Mouse (Mus musculus) G1E (cell line): Measurements from ENCODE around the gene Cops4. TPM values are rescaled to one million over a fixed set of nuclear protein-coding genes. Genes with fewer than 3 reads are reported as not detected.

Source experiments
- ATAC-seq: 2 replicates; pipeline ENCODE4 v1.8.0; 2016; ENCODE audit warnings: mild to moderate bottlenecking; ENCODE audit not compliant: insufficient number of reproducible peaks, poor library complexity, low FRiP score, severe bottlenecking; ENCODE audit errors: extremely low read depth
- DNase-seq: peaks from one replicate; pipeline ENCODE4 v3.0.0; 2012; ENCODE audit warnings: low spot score
- H3K27me3 ChIP-seq: 2 replicates; pipeline ENCODE4 v1.6.1; 2012; ENCODE audit warnings: mild to moderate bottlenecking, low read length, inconsistent platforms; ENCODE audit not compliant: insufficient read depth
- H3K36me3 ChIP-seq: replicated peaks from 2 replicates; pipeline ENCODE3; 2012; ENCODE audit warnings: mild to moderate bottlenecking, inconsistent platforms
- H3K4me1 ChIP-seq: 2 replicates; pipeline ENCODE4 v1.6.1; 2012; ENCODE audit warnings: low read depth, low read length, inconsistent platforms, mixed read lengths; ENCODE audit not compliant: insufficient read depth
- H3K4me3 ChIP-seq: 2 replicates; pipeline ENCODE4 v1.5.1; 2012; ENCODE audit warnings: low read depth, mild to moderate bottlenecking, inconsistent platforms, low read length, moderate library complexity, mixed read lengths
- H3K9me3 ChIP-seq: replicated peaks from 2 replicates; pipeline ENCODE4 v1.6.1; 2012; ENCODE audit warnings: inconsistent platforms
- CTCF ChIP-seq: IDR thresholded peaks from 2 replicates; pipeline ENCODE4 v1.5.1; 2012; ENCODE audit warnings: low read depth, low read length, inconsistent platforms, mixed read lengths
- GATA1 ChIP-seq: IDR thresholded peaks from 2 replicates; pipeline ENCODE4 v1.6.1; 2012; ENCODE audit warnings: borderline replicate concordance, low read length, inconsistent platforms, mixed read lengths
- GATA2 ChIP-seq: IDR thresholded peaks from 2 replicates; pipeline ENCODE4 v1.6.1; 2012; ENCODE audit warnings: low read depth, low read length, inconsistent platforms, borderline replicate concordance
- POLR2AphosphoS5 ChIP-seq: IDR thresholded peaks from 2 replicates; pipeline ENCODE4 v1.6.1; 2012; ENCODE audit warnings: low read depth, low read length, inconsistent platforms; ENCODE audit not compliant: insufficient replicate concordance
- TAL1 ChIP-seq: conservative IDR thresholded peaks from 2 replicates; pipeline ENCODE4 v1.6.1; 2012; ENCODE audit warnings: low read depth, low read length, inconsistent platforms, mixed read lengths
- polyA plus RNA-seq: library from polyadenylated mRNA; stranded (reverse); fragments of >175 nt; gene quantifications from 2 replicates; pipeline ENCODE4 v1.2.3, GENCODE M21; 2012
- total RNA-seq, 2 experiments: library from RNA; stranded (forward) in 1 of 2; stranded (reverse) in 1 of 2; fragments of 200-1000 nt in 1 of 2; fragments of >200 nt in 1 of 2; fragmentation: Nextera tagmentation in 1 of 2; gene quantifications; 2 replicates each; pipeline ENCODE4 v1.2.3; 2014 to 2017

The Cops4 gene
- total and polyA plus RNA-seq, 3 experiments: 11.9 to 120 (median 84.4) TPM

GRCm38 (mm10) chr5:100587136-100587535, 69.0 kb downstream of the Cops4 start:
- Histone ChIP-seq H3K9me3 (no peaks in the 10 kb centered on the region), H3K4me3 (no peak overlapping the region), H3K27me3 (peaks cover 14% of the 10 kb centered on the region), H3K36me3 (no peaks in the 10 kb centered on the region), H3K4me1 (peaks cover 17% of the 10 kb centered on the region)
- no peak for TF ChIP-seq GATA2
- TF ChIP-seq POLR2AphosphoS5: no peak
- TF ChIP-seq GATA1: no peak
- TF ChIP-seq CTCF: no peak
- TF ChIP-seq TAL1: no peak
- DNase-seq (no peak), ATAC-seq (no peak)

DNA sequence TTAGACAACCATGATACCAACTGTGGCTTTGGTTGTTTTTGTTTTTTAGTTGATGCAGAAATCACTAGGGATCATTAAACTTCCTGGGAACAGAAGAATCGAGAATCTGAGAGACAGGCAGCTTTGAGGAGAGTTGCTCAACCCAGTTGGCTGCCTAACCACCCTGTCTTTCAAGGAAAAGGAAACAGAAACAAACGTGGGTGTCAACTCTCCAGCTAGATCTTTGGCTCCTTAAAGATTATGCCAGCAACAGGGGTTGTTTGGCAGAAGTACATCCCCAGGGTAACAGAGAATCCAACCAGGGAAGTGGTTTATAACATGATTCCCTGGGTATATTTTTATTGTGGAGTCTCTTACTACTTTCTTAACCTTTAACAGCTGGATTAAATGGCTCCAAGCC, 69.5 kb downstream of the Cops4 start:
- H3K4me3 ChIP-seq: no peak overlapping the region
- H3K4me1 ChIP-seq: peaks cover 13% of the 10 kb centered on the region
- no peak for TF ChIP-seq CTCF
- TF ChIP-seq GATA1: no peak
- no peak for TF ChIP-seq GATA2
- TF ChIP-seq TAL1: no peak
- TF ChIP-seq POLR2AphosphoS5: no peak
- no peak for DNase-seq
- H3K9me3 ChIP-seq: no peaks in the 10 kb centered on the region
- no peak for ATAC-seq
- no peaks in the 10 kb centered on the region for H3K36me3 ChIP-seq
- H3K27me3 ChIP-seq: peaks cover 14% of the 10 kb centered on the region

- H3K9me3 ChIP-seq: peaks cover 3% of the 10 kb centered on the region; the same call in 1 of the 2 replicates
- peaks cover 13% of the 10 kb centered on the region for H3K27me3 ChIP-seq
- H3K36me3 ChIP-seq: no peaks in the 10 kb centered on the region
- TF ChIP-seq POLR2AphosphoS5 (no peak), CTCF (no peak), GATA1 (no peak)
- H3K4me1 ChIP-seq: peaks cover 2% of the 10 kb centered on the region; the same call in 1 of the 2 replicates
- no peak for ATAC-seq
- no peak for DNase-seq
- H3K4me3 ChIP-seq: no peak overlapping the region
Observed at GRCm38 (mm10) chr5:100590505-100590904, 72.4 kb downstream of the Cops4 start.

DNA sequence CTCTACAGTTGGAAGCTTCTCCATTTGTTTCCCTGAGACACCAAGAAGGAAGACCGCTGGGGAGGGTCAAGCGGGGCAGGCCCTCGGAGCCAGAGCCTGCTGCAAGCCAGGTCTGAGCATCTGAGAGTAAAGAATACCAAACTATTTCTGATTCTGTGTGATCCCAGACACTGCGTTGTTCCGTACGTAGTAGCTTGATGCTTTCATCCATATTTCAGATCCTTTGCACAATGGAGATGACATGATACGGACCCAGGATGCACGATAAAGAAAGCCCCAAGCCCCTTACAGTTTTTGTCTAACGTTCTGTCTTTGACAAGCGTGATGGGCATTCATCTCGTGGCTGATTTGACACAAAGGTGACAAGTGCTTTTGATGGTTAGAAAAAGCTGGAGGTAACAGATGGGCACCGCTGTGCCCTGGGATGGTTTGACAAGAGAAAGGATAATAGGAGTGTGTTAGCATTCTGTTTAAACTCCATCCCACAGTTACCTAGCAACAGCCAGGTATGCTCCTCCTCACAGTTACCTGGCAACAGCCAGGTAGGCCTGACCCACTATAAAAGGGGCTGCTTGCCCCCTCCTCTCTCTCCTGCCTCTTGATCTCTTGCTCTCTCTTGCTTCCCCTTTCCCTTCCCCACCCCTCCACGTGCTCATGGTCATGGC, 76.8 kb downstream of the Cops4 start:
- H3K4me3 ChIP-seq: no peak overlapping the region
- H3K27me3 ChIP-seq: peaks cover 8% of the 10 kb centered on the region; the same call in 1 of the 2 replicates
- peaks cover 6% of the 10 kb centered on the region for H3K4me1 ChIP-seq
- DNase-seq (no peak), ATAC-seq (no peak)
- TF ChIP-seq TAL1 (no peak), CTCF (no peak), GATA1 (no peak), POLR2AphosphoS5 (no peak), GATA2 (no peak)
- H3K36me3 ChIP-seq: no peaks in the 10 kb centered on the region
- H3K9me3 ChIP-seq: peaks cover 3% of the 10 kb centered on the region; the same call in 1 of the 2 replicates

DNA sequence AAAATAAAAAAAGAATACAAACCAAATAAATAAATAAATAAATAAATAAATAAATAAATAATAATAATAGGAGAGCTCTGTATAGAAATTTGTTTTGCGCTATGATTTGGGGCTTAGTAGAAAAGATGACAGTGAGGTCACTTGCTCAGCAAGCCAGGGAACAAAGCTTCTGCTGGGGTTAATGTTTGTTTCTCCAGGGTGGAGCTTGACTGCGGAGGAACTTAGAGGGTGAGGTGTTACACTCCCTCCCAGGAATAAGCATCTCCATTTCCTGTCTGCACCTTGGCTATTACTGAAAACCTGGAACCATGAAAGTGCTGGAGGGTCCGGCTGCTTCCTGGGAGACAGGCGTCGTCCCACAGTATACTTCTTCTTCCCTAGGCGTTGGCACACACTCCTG, 77.9 kb downstream of the Cops4 start:
- TF ChIP-seq CTCF (no peak), GATA2 (no peak), TAL1 (no peak), POLR2AphosphoS5 (no peak), GATA1 (no peak)
- no peak for ATAC-seq

More for the DNA sequence above, 77.9 kb downstream of the Cops4 start:
- Histone ChIP-seq H3K4me1 (peaks cover 6% of the 10 kb centered on the region), H3K4me3 (no peak overlapping the region), H3K27me3 (peaks cover 8% of the 10 kb centered on the region), H3K36me3 (no peaks in the 10 kb centered on the region), H3K9me3 (peaks cover 3% of the 10 kb centered on the region; the same call in 1 of the 2 replicates)
- no peak for DNase-seq

Other genes with a start within 250 kb of the Cops4 start
- gene Sec31a, start 102.1 kb upstream of the Cops4 start, total RNA-seq (2014; fragmentation: Nextera tagmentation): 173 and 224 TPM in 2 replicates
- gene Sec31a, start 102.1 kb upstream of the Cops4 start, total RNA-seq (2017): 69.5 and 71.0 TPM in 2 replicates
- gene Sec31a, start 102.1 kb upstream of the Cops4 start, polyA plus RNA-seq: 132 and 146 TPM in 2 replicates
- 75.2 and 76.0 TPM in 2 replicates for gene Lin54, start 17.7 kb upstream of the Cops4 start, total RNA-seq (2014; fragmentation: Nextera tagmentation)
- 79.3 and 80.4 TPM in 2 replicates for gene Lin54, start 17.7 kb upstream of the Cops4 start, total RNA-seq (2017)
- 2.2 and 2.7 TPM in 2 replicates for gene Lin54, start 17.7 kb upstream of the Cops4 start, polyA plus RNA-seq
- 3.6 and 8.9 TPM in 2 replicates for gene Plac8, start 53.9 kb downstream of the Cops4 start, total RNA-seq (2014; fragmentation: Nextera tagmentation)
- gene Plac8, start 53.9 kb downstream of the Cops4 start, total RNA-seq (2017): 2.7 and 5.9 TPM in 2 replicates
- gene Plac8, start 53.9 kb downstream of the Cops4 start, polyA plus RNA-seq: 0.36 and 0.56 TPM in 2 replicates
- gene Coq2, start 156.8 kb downstream of the Cops4 start, total RNA-seq (2014; fragmentation: Nextera tagmentation): 19.5 and 21.7 TPM in 2 replicates
- gene Coq2, start 156.8 kb downstream of the Cops4 start, total RNA-seq (2017): 29.5 and 37.7 TPM in 2 replicates
- 47.1 and 78.4 TPM in 2 replicates for gene Coq2, start 156.8 kb downstream of the Cops4 start, polyA plus RNA-seq
- gene Hpse, start 201.4 kb downstream of the Cops4 start, total RNA-seq (2014; fragmentation: Nextera tagmentation): not detected in 2 replicates
- gene Hpse, start 201.4 kb downstream of the Cops4 start, total RNA-seq (2017): 0.06 TPM in 1 of 2 replicates, not detected in the other
- gene Hpse, start 201.4 kb downstream of the Cops4 start, polyA plus RNA-seq: not detected in 2 replicates